14 mouse cellular contexts compared by ENCODE assay signal in the genomic region with DNA sequence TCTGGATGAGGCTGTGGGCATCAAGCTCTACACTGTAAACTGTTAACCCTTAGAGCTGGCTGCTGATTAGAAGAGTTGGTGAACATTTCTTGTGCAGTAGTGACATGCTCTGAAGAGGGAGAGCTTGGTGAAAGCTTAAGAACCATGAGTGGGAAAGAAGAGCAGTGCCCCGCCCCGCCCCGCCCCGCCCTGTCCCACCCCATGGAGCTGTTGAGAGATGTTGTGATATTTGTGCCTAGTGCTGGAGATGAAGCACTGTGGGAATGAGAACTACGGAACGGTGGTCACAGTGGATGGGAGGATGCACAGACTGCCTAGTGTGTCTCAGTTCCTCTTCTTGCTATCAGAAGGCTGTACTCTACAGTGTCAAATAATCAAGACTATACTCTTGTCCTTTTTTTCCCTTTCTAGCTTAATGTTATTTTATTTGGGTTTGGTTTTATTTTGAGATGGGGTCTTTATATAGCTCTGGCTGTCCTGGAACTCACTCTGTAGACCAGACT.
"Had no signal": no experiment of that assay in that cellular context is flagged by ENCODE, and none has a peak within 500 bp of the region (broad histone marks: within the 10 kb centered on the region; RNA-seq: fewer than 3 reads in every experiment).

No protein-coding gene starts in this region.

- H3K9ac ChIP-seq: limb, embryonic 12.5 days; neural tube, embryonic 12.5 days; stomach, embryonic 15.5 days had no signal

- H3K36me3 ChIP-seq: limb, embryonic 12.5 days; midbrain, embryonic 10.5 days; neural tube, embryonic 12.5 days; stomach, embryonic 15.5 days had no signal

- H3K4me3 ChIP-seq: limb, embryonic 12.5 days; midbrain, embryonic 10.5 days; neural tube, embryonic 12.5 days; stomach, embryonic 15.5 days had no signal

- DNase-seq: kidney, adult 11 months; kidney, adult 9 months; kidney, postnatal 36 days; layer of hippocampus, adult 9-11 months; midbrain, embryonic 14.5 days; right cerebral cortex, postnatal 4 days; spleen, adult 18-20 months; thymus, adult 2 months; thymus, postnatal 25 days had no signal

- H3K4me2 ChIP-seq: limb, embryonic 12.5 days; neural tube, embryonic 12.5 days; stomach, embryonic 15.5 days had no signal

- H3K4me1 ChIP-seq: midbrain, embryonic 10.5 days; neural tube, embryonic 12.5 days; stomach, embryonic 15.5 days had no signal

- H3K9me3 ChIP-seq: limb, embryonic 12.5 days; midbrain, embryonic 10.5 days; neural tube, embryonic 12.5 days; stomach, embryonic 15.5 days had no signal

- H3K27ac ChIP-seq: kidney, postnatal 0 days; limb, embryonic 12.5 days; midbrain, embryonic 10.5 days; neural tube, embryonic 12.5 days; stomach, embryonic 15.5 days had no signal

- H3K27me3 ChIP-seq: limb, embryonic 12.5 days; neural tube, embryonic 12.5 days; stomach, embryonic 15.5 days had no signal
